Mouse (Mus musculus): Measurements from ENCODE around the gene Insc.
"Not testable (repeated sequence)": the region's sequence is repeated elsewhere in the genome, so short reads cannot be mapped to it uniquely, and the experiment has no call there.

Insc gene

GRCm38 (mm10) chr7:114743022-114743780 is at the start of gene Insc:
Insc (plus strand) TSS chr7:114743694.
- DNase-seq = no peak

DNA sequence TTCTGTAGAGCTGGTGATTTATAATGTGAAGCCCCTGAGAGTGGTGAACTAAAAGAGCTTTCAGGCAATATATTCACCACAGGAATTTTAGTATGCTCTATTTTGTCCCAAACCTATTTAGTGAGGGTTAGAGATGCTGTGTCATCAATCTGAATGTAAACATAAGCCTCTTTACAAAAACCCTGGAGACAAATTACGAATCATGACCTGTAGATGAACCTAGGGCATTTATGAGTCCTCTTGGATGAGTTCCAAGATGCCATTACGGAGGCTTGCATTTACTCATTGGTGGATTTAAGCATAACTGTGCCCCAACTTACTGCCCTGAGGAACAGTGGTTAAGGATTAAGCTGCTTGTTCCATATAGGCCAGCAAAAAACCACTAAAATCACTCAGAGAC is 42.6 kb upstream of the Insc start:
- no peak for DNase-seq

DNA sequence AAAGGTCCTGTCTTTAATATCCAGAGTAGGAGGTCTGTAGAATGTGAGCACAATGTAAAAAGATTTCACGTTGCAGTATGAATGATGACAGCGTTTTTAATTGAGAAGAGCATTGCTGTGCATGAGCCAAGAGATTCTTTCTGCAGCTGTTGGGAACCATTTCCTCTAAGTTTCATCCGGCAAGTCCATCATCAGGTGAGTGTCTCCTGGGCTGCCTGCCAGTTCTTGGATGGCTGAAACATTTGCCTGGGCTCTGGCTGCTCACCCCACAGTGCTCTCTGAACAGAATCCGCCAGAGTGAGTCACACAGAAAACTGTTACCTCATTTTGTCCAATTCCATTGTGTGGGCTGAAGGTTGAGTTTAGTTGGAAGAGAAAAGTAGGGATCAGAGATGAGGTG is 36.8 kb upstream of the Insc start:
- no peak for DNase-seq

- DNase-seq = no peak
Observed at GRCm38 (mm10) chr7:114707398-114707797, 36.1 kb upstream of the Insc start.

- DNase-seq = no peak
Observed at GRCm38 (mm10) chr7:114710419-114710818, 33.1 kb upstream of the Insc start.

DNA sequence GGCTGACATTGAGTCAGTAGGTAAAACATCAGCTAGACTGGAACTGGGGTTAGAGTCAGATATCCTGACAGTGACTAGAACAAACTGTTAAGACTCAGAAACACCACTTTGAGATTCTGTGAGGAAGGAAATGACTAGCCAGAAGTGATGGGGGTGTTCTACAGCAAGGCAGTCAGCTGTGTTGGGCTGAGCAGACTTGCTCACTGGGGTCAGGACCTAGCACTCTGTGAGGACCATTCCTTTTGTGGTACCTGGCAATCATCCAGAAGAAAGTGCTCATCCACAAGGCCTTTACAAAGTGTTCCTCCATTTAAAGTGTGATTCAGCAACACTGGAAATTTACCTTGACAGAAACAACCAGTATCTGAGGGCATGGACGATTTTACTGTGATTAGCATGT is 31.0 kb upstream of the Insc start:
- no peak for DNase-seq

- DNase-seq = no peak
Observed at GRCm38 (mm10) chr7:114718300-114718699, 25.2 kb upstream of the Insc start, which contains the start of gene Calcb. Calcb (plus strand) TSS chr7:114718643.

DNA sequence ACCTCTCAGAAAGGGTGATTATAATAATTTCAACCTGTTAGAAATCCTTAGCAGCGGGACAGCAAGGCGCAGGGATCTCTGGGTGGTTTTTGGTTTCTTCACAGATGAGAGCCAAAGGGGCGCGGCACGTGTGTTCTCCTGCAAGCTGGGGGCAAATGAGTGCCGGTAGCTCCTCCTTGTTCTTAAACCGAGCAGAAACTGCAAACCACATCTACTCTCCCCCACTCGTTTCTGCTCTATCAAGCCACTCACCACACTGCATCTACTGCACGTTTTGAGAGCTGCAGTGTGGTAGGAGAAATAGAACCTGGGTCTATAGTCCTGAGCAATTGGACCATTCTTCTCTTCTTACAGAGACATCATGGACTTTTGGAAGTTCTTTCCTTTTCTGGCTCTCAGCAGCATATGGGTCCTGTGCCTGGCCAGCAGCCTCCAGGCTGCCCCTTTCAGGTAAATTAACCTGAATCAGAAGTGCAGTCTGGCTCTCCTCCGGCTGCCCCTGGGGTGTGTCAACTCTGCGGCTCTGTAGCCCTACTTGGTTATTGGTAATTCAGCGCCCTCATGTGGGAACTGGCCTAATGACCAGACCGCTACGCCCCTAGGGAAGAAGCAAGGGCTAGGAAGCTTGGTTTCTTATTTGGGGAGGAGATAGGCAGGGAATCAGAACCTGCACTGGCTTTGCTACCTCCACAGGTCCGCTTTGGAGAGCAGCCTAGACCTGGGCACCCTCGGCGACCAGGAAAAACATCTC is 23.9 kb upstream of the Insc start:
- DNase-seq = peak; percentile 21

DNA sequence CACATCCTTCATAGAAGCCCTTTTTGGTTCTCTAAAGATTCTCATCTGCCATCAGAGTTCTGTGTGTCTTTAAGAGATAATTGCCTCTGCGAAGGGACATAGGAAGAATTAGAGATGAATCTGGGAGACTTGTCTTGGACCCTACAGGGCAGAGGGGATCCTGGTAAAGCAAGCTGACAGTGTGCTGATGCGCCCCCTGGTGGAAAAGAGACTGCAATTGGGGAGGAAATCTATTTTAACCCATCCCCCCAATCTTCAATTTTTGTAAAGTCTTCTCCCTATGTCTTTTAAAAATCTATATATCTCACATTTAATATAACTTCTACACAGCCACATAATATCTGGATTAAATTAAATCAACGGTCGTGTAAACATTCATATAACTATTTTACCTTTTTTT is 13.8 kb upstream of the Insc start:
- not testable (repeated sequence) for DNase-seq

DNA sequence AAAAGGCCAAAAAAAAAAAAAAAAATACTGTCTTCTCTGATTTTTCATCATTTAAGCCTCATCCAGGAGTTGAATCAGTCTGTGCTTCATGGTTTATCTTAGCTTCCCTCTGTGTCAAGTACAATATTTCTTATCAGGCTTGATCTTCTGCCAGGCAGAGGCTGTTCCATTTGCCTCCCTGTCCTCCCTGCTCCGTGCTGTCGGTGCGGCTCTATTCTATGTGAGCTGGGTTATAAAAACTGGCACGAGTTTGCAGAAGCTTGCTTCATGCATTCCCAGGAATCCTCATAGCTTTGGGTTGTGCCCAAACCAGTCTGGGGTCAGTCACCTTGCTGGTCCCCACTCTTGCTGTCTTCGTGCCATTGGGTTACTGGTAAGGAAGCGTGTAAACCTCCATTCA is 12.3 kb upstream of the Insc start:
- no peak for DNase-seq

DNA sequence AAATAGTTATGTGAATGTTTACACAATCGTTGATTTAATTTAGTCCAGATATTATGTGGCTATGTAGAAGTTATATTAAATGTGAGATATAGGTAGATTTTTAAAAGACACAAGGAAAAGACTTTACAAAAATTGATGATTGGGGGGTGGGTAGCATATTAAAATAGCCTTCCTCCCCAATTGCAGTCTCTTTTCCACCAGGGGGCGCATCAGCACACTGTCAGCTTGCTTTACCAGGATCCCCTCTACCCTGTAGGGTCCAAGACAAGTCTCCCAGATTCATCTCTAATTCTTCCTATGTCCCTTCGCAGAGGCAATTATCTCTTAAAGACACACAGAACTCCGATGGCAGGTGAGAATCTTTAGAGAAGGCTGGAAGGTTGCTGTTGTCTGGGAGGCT is 11.8 kb upstream of the Insc start:
- not testable (repeated sequence) for DNase-seq

GRCm38 (mm10) chr7:114736256-114736655 is 7.2 kb upstream of the Insc start:
- DNase-seq = no peak

DNA sequence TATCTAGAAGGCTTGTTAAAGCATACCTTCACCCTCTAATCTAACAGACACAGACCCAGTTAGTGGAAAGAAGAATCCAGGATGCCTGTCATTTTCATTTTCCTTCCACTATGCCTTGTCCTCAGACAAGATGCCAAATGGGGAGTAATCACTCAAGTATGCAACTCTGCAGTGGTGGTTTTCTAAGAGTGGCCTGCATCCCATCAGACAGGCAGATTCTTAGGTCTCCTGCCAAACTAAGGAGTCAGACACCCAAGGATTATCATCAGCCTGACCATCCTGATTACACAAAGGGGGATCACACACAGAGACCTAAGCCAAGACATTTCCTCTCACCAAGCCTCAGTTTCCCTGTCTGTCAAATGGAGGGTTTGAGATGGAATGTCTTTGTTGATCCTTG is 5.3 kb upstream of the Insc start:
- no peak for DNase-seq

DNA sequence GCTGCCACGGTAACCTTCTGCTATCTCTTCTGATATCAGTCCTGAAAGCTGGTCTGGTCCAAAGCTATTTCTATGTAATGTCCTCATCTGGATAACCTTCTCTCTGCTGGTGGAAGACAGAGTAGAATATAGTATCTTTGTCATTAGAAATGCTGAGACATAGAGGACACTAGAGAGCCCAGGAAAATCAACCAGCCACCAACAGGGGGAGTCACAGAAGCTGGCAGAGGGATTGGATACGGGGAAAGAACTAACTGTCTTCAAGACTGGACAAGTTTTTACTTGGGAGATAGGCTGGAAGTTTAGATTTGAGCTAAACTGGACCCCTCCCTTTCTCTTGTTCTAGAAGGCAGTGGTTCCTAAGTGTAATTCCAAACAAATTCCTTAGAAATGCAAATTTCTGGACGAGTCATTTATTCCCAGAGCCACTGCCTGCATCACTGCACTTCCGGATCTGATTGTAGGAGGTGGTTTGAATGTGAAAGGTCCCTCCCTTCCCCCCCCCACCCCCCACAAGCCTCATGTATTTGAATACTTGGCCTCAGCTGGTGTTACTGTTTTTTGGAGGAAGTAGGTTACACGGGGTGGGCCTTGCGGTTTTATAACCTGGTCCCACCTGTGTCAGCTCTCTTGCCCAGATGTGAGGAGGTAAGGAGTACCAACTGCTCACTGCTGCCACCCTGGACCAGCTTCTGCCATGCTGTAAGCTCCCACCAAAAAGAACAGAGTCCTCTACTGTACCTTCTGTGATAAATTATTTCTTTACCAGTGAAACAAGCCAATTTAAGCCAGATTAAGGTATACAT is 2.9 kb upstream of the Insc start:
- no peak for DNase-seq

DNA sequence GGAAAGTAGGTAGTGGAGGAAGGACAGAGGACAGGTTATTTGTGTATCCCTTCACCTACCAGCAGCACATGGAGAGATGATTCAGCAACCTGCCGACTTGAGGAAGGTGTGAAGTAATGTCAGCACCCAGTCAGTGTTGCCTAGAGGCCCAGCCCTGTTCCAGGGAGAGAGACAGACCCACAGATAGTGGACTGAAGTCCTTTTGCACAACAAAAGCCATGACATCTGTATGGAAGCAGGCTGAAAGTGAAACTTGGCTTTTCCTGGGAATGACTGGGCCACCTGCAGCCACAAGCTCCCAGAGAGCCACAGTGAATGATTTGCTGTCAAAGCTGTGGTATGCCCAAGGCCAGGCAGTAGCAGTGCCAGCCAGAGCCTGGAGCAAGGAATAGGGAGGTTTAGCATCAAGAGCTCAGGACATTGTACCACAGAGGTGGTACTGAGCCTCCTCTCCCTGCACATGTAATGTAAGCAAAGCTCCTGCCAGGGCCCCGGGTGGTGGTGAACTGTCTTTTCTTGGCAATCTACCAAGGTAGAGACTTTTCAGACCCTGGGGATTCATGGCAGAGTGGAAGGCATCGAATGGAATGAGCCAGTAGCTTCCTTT is 1.2 kb downstream of the Insc start:
- no peak for DNase-seq

- DNase-seq = peak; percentile 21
Observed at GRCm38 (mm10) chr7:114745481-114746271, 2.2 kb downstream of the Insc start.

DNA sequence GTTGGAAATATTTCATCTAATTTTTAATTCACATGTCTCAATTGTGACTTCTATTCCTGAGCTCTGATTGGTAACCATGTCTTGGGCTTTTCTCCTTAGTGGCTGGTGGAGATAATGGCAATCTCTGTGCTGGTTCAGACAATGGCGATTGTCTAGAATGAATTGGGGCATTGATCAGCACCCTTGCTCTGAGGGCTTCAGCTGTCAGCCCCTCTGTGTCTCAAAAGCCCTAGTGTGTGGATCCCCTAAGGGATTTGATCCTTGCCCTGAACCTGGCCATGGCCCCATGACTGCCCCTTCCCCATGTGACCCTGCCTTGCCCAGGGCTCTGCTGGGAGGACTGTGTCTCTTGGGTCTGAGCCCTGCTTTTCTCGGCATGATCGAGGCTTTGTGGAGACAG is 4.1 kb downstream of the Insc start:
- no peak for DNase-seq

- DNase-seq = no peak
Observed at GRCm38 (mm10) chr7:114748239-114748638, 4.7 kb downstream of the Insc start.

DNA sequence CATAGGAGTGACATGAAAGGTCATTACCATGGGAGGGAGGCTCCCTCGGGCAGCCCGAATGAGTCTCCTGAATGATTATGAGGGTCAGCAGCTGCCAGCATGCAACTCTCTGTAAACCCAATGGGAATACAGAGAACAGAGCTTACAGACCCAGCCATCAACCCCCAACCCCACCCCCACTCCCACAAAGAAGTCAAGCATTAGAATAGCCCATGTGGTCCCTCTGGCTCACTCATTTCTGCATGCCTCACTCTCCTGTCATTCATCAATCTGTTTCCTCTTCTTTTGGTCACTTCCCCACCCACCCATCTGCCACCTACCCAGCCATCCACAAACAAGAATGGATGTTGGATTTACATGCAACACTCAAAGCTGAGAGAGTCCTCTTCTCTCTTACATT is 10.0 kb downstream of the Insc start:
- no peak for DNase-seq

DNA sequence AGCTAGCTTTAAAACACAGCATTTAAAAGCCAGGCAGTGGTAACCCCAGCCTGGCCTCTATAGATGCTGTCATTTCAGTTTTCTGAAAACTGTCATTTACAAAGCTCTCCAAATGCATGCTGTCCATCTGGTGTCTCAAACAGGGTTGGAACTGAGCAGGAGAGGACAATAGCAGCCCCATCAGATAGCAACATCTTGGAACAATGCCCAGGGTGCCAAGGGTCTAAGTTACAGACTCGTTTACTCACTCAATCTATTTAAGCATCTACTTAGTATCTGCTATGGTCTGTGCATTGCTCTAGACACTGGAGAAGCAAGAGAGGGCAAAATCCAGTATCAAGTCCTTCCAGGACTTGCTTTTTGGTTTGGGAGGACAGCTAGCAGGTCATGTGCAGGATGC is 10.7 kb downstream of the Insc start:
- DNase-seq = no peak

GRCm38 (mm10) chr7:114754626-114755025 is 11.1 kb downstream of the Insc start:
- DNase-seq = no peak

DNA sequence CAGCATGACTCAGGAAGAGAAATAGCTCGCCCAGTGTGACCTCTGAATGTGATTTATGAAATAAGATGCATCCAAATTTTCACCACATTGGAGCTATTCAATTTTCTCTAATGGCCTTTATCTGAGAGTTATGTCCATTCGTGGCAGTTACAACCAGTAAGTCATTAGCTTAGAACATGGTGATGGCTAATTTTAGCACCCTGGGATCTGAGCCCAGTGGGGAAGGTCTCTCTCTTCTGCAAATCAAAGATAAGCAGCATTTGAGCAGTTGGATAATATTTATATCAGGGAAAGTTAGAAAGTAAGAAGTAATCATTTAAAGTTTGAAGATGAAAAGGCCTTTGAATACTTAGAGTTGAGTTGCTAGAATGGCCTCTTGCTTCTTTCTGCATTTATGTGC is 19.2 kb downstream of the Insc start:
- DNase-seq = no peak
